Mouse (Mus musculus) forebrain, embryonic 15.5 days (tissue): ENCODE measurements at regions not wholly inside any gene's neighbourhood (a gene's known extent, or its start where the extent isn't known, plus 50 kb on each side); places are given as distances from the start of the nearest gene placed in this dataset.

Experiments used
- ATAC-seq: fragments of 200-750 bp; cut with Nextera tagmentation; replicated peaks from 2 replicates; pipeline ENCODE4 v1.8.0; 2017; ENCODE audit warnings: mild to moderate bottlenecking, moderate TSS enrichment, moderate library complexity
- H3K27ac ChIP-seq: fragments of 300-500 bp; sonication (generic); replicated peaks from 2 replicates; pipeline ENCODE4 v1.5.1; 2015; ENCODE audit warnings: mild to moderate bottlenecking, inconsistent platforms
- H3K27me3 ChIP-seq: fragments of 300-500 bp; sonication (generic); 2 replicates; pipeline ENCODE4 v1.6.1; 2015; ENCODE audit warnings: inconsistent platforms
- H3K36me3 ChIP-seq: fragments of 300-500 bp; sonication (generic); 2 replicates; pipeline ENCODE4 v1.6.1; 2015; ENCODE audit warnings: mild to moderate bottlenecking, inconsistent platforms
- H3K4me1 ChIP-seq: fragments of 300-500 bp; sonication (generic); 2 replicates; pipeline ENCODE4 v1.6.1; 2015; ENCODE audit warnings: inconsistent platforms
- H3K4me2 ChIP-seq: fragments of 300-500 bp; sonication (generic); replicated peaks from 2 replicates; pipeline ENCODE4 v1.6.1; 2015; ENCODE audit warnings: mild to moderate bottlenecking, inconsistent platforms
- H3K4me3 ChIP-seq: fragments of 300-500 bp; sonication (generic); 2 replicates; pipeline ENCODE4 v1.5.1; 2015; ENCODE audit warnings: mild to moderate bottlenecking, inconsistent platforms
- H3K9ac ChIP-seq: fragments of 300-500 bp; sonication (generic); replicated peaks from 2 replicates; pipeline ENCODE4 v1.6.1; 2015; ENCODE audit warnings: mild to moderate bottlenecking, inconsistent platforms
- H3K9me3 ChIP-seq: fragments of 300-500 bp; sonication (generic); 2 replicates; pipeline ENCODE4 v1.6.1; 2016; ENCODE audit warnings: inconsistent platforms
- WGBS: fragments of 180-500 bp; shearing (Covaris S2); methylation state at CpG from one replicate; pipeline ENCODE4 v1.1.7; 2015; ENCODE audit warnings: mixed read lengths; 5-methylcytosine and 5-hydroxymethylcytosine counted together

- no peak overlapping the region for H3K27ac ChIP-seq
- peaks cover 6% of the 10 kb centered on the region; the same call in 1 of the 2 replicates for H3K4me1 ChIP-seq
- no peaks in the 10 kb centered on the region for H3K27me3 ChIP-seq
- peak; percentile 88 for ATAC-seq
- no peaks in the 10 kb centered on the region for H3K36me3 ChIP-seq
- H3K9ac ChIP-seq: no peak overlapping the region
- H3K4me3 ChIP-seq: no peak overlapping the region
- no peak overlapping the region for H3K4me2 ChIP-seq
- no peaks in the 10 kb centered on the region for H3K9me3 ChIP-seq
- WGBS: 25% methylated on average over 7 of the region's 7 CpGs
Measured at GRCm38 (mm10) chr1:72963449-72963848, 52.3 kb downstream of the Tnp1 start.

GRCm38 (mm10) chr1:72960241-72960653, 55.5 kb downstream of the Tnp1 start:
- no peak for ATAC-seq

GRCm38 (mm10) chr1:72955387-72955786, 60.3 kb downstream of the Tnp1 start:
- no peak overlapping the region for H3K4me3 ChIP-seq
- no peaks in the 10 kb centered on the region for H3K9me3 ChIP-seq
- no peaks in the 10 kb centered on the region for H3K27me3 ChIP-seq
- no peak overlapping the region for H3K4me2 ChIP-seq
- 88% methylated on average over 2 of the region's 2 CpGs for WGBS
- no peak overlapping the region for H3K9ac ChIP-seq
- H3K27ac ChIP-seq: no peak overlapping the region
- ATAC-seq: no peak
- H3K36me3 ChIP-seq: no peaks in the 10 kb centered on the region
- H3K4me1 ChIP-seq: no peaks in the 10 kb centered on the region

More at GRCm38 (mm10) chr1:72960241-72960653, 55.5 kb downstream of the Tnp1 start:
- 12% methylated on average over 4 of the region's 4 CpGs for WGBS
- no peak overlapping the region for H3K9ac ChIP-seq
- no peaks in the 10 kb centered on the region for H3K27me3 ChIP-seq
- no peaks in the 10 kb centered on the region for H3K36me3 ChIP-seq
- H3K4me1 ChIP-seq: peaks cover 6% of the 10 kb centered on the region; the same call in 1 of the 2 replicates
- no peak overlapping the region for H3K4me3 ChIP-seq
- no peak overlapping the region for H3K4me2 ChIP-seq
- no peaks in the 10 kb centered on the region for H3K9me3 ChIP-seq
- no peak overlapping the region for H3K27ac ChIP-seq

GRCm38 (mm10) chr1:72952896-72953295, 62.8 kb downstream of the Tnp1 start:
- H3K27me3 ChIP-seq: no peaks in the 10 kb centered on the region
- no peaks in the 10 kb centered on the region for H3K9me3 ChIP-seq
- no peaks in the 10 kb centered on the region for H3K36me3 ChIP-seq
- H3K9ac ChIP-seq: no peak overlapping the region
- 31% methylated on average over 6 of the region's 6 CpGs for WGBS
- no peak overlapping the region for H3K27ac ChIP-seq
- H3K4me2 ChIP-seq: no peak overlapping the region
- no peak for ATAC-seq
- H3K4me3 ChIP-seq: no peak overlapping the region
- H3K4me1 ChIP-seq: no peaks in the 10 kb centered on the region

- no peak overlapping the region for H3K4me2 ChIP-seq
- no peaks in the 10 kb centered on the region for H3K27me3 ChIP-seq
- no peak overlapping the region for H3K9ac ChIP-seq
- no peaks in the 10 kb centered on the region for H3K36me3 ChIP-seq
- no peaks in the 10 kb centered on the region for H3K9me3 ChIP-seq
- no peaks in the 10 kb centered on the region for H3K4me1 ChIP-seq
- H3K4me3 ChIP-seq: no peak overlapping the region
- 77% methylated on average over 7 of the region's 7 CpGs for WGBS
- ATAC-seq: no peak
- H3K27ac ChIP-seq: no peak overlapping the region
Measured at GRCm38 (mm10) chr1:72951802-72952201, 63.9 kb downstream of the Tnp1 start.

GRCm38 (mm10) chr1:72951365-72951764, 64.3 kb downstream of the Tnp1 start:
- Histone ChIP-seq H3K9ac (no peak overlapping the region), H3K27ac (no peak overlapping the region), H3K27me3 (no peaks in the 10 kb centered on the region), H3K4me1 (no peaks in the 10 kb centered on the region), H3K4me2 (no peak overlapping the region), H3K4me3 (no peak overlapping the region), H3K36me3 (no peaks in the 10 kb centered on the region), H3K9me3 (no peaks in the 10 kb centered on the region)
- ATAC-seq: no peak
- 90% methylated on average over 7 of the region's 7 CpGs for WGBS

GRCm38 (mm10) chr1:72946235-72946634, 69.5 kb downstream of the Tnp1 start:
- no peak for ATAC-seq
- WGBS: 36% methylated on average over 4 of the region's 4 CpGs

GRCm38 (mm10) chr1:72945750-72946102, 70.0 kb downstream of the Tnp1 start:
- ATAC-seq: no peak
- 19% methylated on average over 9 of the region's 9 CpGs for WGBS
- Histone ChIP-seq H3K27me3 (no peaks in the 10 kb centered on the region), H3K4me3 (no peak overlapping the region), H3K9me3 (no peaks in the 10 kb centered on the region), H3K27ac (no peak overlapping the region), H3K9ac (no peak overlapping the region), H3K4me1 (peaks cover 8% of the 10 kb centered on the region; the same call in 1 of the 2 replicates), H3K4me2 (peak overlapping the region; percentile 36; the same call in 1 of the 2 replicates), H3K36me3 (no peaks in the 10 kb centered on the region)

More at GRCm38 (mm10) chr1:72946235-72946634, 69.5 kb downstream of the Tnp1 start:
- H3K36me3 ChIP-seq: no peaks in the 10 kb centered on the region
- H3K4me1 ChIP-seq: peaks cover 8% of the 10 kb centered on the region; the same call in 1 of the 2 replicates
- no peak overlapping the region for H3K4me3 ChIP-seq
- no peak overlapping the region for H3K9ac ChIP-seq
- H3K27ac ChIP-seq: no peak overlapping the region
- H3K4me2 ChIP-seq: no peak overlapping the region
- no peaks in the 10 kb centered on the region for H3K27me3 ChIP-seq
- H3K9me3 ChIP-seq: no peaks in the 10 kb centered on the region

GRCm38 (mm10) chr1:72944805-72945749, 70.4 kb upstream of the Igfbp5 start:
- H3K4me2 ChIP-seq: peak overlapping the region; percentile 36
- no peak overlapping the region for H3K4me3 ChIP-seq
- WGBS: 10% methylated on average over 21 of the region's 21 CpGs
- H3K9me3 ChIP-seq: no peaks in the 10 kb centered on the region
- H3K9ac ChIP-seq: no peak overlapping the region
- no peak overlapping the region for H3K27ac ChIP-seq
- no peak for ATAC-seq
- no peaks in the 10 kb centered on the region for H3K36me3 ChIP-seq
- H3K4me1 ChIP-seq: peaks cover 8% of the 10 kb centered on the region; the same call in 1 of the 2 replicates
- no peaks in the 10 kb centered on the region for H3K27me3 ChIP-seq

GRCm38 (mm10) chr1:72944221-72944620, 69.5 kb upstream of the Igfbp5 start:
- no peak for ATAC-seq
- 31% methylated on average over 3 of the region's 3 CpGs for WGBS

GRCm38 (mm10) chr1:72943082-72943481, 68.4 kb upstream of the Igfbp5 start:
- H3K9ac ChIP-seq: no peak overlapping the region
- no peaks in the 10 kb centered on the region for H3K27me3 ChIP-seq
- H3K4me3 ChIP-seq: no peak overlapping the region
- H3K27ac ChIP-seq: no peak overlapping the region
- H3K9me3 ChIP-seq: no peaks in the 10 kb centered on the region
- 85% methylated on average over 1 of the region's 1 CpGs for WGBS
- H3K4me2 ChIP-seq: no peak overlapping the region
- H3K4me1 ChIP-seq: peaks cover 8% of the 10 kb centered on the region; the same call in 1 of the 2 replicates
- H3K36me3 ChIP-seq: no peaks in the 10 kb centered on the region
- no peak for ATAC-seq

More at GRCm38 (mm10) chr1:72944221-72944620, 69.5 kb upstream of the Igfbp5 start:
- H3K27ac ChIP-seq: no peak overlapping the region
- H3K4me1 ChIP-seq: peaks cover 8% of the 10 kb centered on the region; the same call in 1 of the 2 replicates
- H3K36me3 ChIP-seq: no peaks in the 10 kb centered on the region
- H3K9me3 ChIP-seq: no peaks in the 10 kb centered on the region
- no peaks in the 10 kb centered on the region for H3K27me3 ChIP-seq
- H3K4me2 ChIP-seq: no peak overlapping the region
- H3K4me3 ChIP-seq: no peak overlapping the region
- no peak overlapping the region for H3K9ac ChIP-seq

- H3K4me2 ChIP-seq: no peak overlapping the region
- no peak for ATAC-seq
- H3K27ac ChIP-seq: no peak overlapping the region
- no peaks in the 10 kb centered on the region for H3K36me3 ChIP-seq
- WGBS: 90% methylated on average over 9 of the region's 9 CpGs
- H3K4me1 ChIP-seq: peaks cover 8% of the 10 kb centered on the region; the same call in 1 of the 2 replicates
- no peaks in the 10 kb centered on the region for H3K27me3 ChIP-seq
- H3K9ac ChIP-seq: no peak overlapping the region
- H3K4me3 ChIP-seq: no peak overlapping the region
- no peaks in the 10 kb centered on the region for H3K9me3 ChIP-seq
Measured at GRCm38 (mm10) chr1:72942351-72942750, 67.7 kb upstream of the Igfbp5 start.
